Mouse (Mus musculus) T-helper 17 cell (primary cell): ENCODE measurements around the gene Cdip1.
"Not testable (repeated sequence)": the region's sequence is repeated elsewhere in the genome, so short reads cannot be mapped to it uniquely, and the experiment has no call there.

Experiments used
- in situ Hi-C, 2 experiments: fragments of 300-600 bp; cut with MboI, MseI; formaldehyde crosslinking; loops; 1 replicate in 1 of 2; 2 replicates in 1 of 2; pipeline ENCODE4 v1.15.1; 2025; ENCODE audit warnings: high pct_unique_total_duplicates in 2 of 2

The Cdip1 gene

GRCm38 (mm10) chr16:4777171-4777904, 12.8 kb downstream of the Cdip1 start:
- in situ Hi-C loops, result loop anchor here in 1 of 2 experiments (10.0 kb wide), 1 partner anchor 307 kb away; no protein-coding TSS in a partner anchor

- in situ Hi-C loops, result loop anchor here in 1 of 2 experiments (5.0 to 10.0 kb wide), 2 partner anchors 81 to 311 kb away; no protein-coding TSS in a partner anchor
Measured at GRCm38 (mm10) chr16:4773289-4773970, 16.7 kb downstream of the Cdip1 start.

DNA sequence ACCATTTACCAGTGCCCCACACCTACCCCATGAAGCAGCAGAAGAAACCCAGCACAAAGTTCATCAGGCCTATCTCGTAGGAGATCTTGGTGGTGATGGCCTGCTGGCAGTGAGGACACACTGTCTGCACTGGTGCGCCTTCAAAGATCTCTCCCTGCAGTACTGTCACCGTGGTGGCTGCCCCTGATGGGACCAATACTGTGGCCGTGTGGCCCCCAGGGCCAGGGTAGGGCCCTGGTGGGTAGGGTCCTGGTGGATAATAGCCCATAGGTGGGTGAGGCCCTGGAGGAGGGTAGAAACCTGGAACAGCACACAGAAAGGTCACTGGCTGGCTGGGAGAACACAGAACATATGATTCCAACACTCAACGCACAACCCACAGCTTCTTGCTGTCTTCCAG, 21.4 kb downstream of the Cdip1 start:
- in situ Hi-C loops, result loop anchor here (5.0 to 10.0 kb wide), 3 partner anchors 76 to 376 kb away; partner anchors contain the start of gene Sec14l5 (in 1 of the 2)

GRCm38 (mm10) chr16:4767012-4767790, 22.9 kb downstream of the Cdip1 start:
- in situ Hi-C loops, result loop anchor here (5.0 to 10.0 kb wide), 3 partner anchors 75 to 378 kb away; partner anchors contain the start of gene Sec14l5 (in 1 of the 2)

GRCm38 (mm10) chr16:4765852-4766251, 24.2 kb downstream of the Cdip1 start:
- in situ Hi-C loops, result loop anchor here (5.0 to 10.0 kb wide), 3 partner anchors 74 to 379 kb away; partner anchors contain the start of gene Sec14l5 (in 1 of the 2)

DNA sequence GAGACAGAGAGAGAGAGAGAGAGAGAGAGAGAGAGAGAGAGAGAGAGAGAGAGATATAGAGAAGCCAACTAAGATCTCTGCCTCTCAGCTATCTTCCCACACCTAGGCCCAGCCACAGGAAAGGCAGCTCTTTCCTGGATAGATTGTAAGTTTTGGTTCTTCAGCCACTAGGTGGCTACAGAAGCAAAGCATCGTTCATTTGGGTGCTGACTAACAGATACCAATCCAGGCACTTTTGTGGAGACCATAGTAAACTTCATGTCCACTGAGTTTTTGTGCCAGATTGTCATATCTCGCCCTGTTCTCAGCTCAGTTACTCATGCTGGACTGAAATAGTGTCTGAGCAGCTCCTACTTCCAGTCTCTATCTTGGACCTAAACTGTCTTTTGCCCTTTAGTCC, 26.8 kb downstream of the Cdip1 start:
- in situ Hi-C loops, result loop anchor here in 1 of 2 experiments (10.0 kb wide), 1 partner anchor 382 kb away; the partner anchor contains the start of gene Sec14l5

DNA sequence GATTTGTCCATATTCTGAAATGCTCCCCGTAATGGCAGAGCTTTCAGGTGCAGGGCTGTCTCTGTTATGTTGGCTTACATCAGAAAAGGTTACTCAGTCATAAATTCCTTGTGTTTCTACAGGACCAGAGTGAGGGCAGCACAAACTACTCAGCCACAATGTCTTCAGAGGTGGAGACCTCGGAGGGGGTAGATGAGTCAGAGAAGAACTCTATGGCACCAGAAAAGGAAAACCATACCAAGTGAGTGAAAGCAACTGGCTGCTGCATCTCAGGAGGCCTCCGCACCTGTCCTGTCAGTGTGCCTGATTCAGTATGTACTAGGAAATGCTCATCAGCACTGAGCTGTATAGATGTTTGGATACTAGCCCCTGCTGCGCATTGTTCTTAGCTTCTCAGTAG, 27.7 kb downstream of the Cdip1 start:
- in situ Hi-C loops, result loop anchor here in 1 of 2 experiments (10.0 kb wide), 1 partner anchor 382 kb away; the partner anchor contains the start of gene Sec14l5

DNA sequence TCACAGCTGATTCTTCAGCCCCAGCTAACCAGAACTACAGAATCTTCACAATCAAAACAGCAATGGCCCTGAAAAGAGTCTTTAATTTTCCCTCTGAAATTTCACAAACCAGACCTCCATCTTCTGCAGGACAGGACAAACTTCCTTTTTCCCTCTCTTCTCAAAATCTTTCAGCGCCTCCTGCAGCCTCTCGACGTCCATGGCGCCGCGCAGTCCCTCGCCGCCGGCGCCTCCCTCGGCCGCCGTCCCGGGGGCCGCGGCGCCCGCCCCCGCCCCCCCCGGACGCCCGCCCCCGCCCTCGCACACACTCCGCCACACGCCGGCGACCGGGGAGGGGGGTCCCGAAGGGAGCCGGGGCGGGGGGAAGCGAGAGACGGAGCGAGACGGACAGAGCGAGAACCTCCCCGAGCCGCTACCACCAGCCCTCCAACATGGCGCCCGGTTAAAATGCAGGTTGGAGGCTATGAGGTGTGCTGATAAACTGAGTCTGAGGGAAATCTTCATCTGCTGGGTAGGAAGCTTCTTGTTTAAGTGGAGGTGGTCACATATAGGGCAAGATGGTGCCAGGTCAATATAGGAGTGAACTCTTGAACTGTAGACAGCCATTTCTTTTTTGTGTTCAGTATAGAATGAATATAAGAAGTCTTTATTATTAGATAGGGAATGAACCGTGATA, 33.3 kb downstream of the Cdip1 start:
- in situ Hi-C loops, result not testable (repeated sequence)

- in situ Hi-C loops, result no loop called here
Measured at GRCm38 (mm10) chr16:4754045-4754444, 36.0 kb downstream of the Cdip1 start.

DNA sequence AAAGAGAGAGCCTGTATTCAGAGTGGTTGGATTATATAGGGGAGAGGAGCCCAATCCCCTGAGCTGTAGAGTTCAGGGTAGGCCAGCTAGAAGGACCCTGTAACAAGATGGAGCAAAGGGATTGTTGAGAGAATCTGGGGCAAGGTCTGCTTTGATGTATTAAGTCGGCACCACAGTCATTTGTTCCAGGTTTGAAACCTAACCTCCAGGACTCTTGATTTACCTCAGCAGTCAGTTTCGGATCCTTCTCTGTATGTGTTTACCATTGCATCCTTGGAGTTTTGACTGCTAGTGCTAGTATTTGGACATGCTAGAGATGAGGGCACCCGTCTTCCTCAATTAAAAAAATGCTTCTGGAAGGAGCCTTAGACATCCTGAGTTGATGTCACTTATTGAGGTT, 37.9 kb downstream of the Cdip1 start:
- in situ Hi-C loops, result no loop called here

DNA sequence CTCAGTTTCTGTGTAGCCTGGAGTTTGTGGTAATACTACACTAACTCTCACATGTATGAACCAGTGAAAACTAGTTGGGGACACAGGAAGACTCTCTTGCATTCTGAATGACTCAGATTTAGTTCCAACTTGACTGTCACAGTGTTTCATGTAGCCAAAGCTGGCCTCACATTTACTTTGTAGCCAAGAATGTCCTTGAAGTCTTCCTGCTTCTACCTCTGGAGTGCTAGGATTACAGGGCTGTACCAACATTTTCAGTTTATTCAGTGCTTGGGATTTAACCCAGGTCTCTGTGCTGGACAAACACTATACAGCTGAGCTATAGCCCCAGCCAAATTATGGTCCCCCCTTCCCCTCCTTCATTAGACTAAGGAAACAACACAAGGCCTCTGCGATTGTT, 47.9 kb downstream of the Cdip1 start:
- in situ Hi-C loops, result no loop called here

DNA sequence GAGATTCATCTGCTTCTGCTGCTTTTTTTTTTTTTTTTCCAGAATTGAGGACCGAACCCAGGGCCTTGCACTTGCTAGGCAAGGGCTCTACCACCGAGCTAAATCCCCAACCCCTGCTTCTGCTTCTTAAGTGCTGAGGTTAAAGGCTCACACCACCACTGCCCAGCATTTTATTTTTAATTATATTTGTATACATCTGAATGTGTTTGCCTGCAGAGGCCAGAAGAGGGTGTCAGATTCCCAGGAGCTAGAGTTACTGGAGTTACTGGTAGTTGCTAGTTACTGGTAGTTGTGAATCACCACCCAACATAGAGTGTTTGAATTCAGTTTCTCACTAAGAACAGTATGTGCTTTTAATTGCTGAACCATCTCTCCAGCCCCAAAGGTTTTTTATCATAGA, 50.1 kb downstream of the Cdip1 start:
- in situ Hi-C loops, result no loop called here

DNA sequence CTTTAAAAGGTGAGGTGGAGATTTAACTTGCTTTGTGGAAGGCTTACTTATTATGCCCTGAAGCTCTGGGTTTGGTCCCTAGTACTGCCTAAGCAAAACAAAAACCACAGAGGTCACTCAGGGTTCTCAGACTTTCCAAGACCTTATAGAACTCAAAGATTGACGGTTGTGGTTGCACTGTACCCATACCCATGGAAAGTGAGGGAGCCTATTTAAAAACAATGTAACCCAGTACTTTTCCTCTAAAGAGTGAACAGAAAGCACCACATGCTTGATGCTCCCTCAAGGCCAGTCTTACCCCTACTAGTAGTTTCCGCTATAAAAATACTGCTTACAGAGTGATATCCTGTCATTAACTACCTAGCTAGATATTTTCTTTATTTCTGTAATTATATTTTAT, 53.8 kb downstream of the Cdip1 start:
- in situ Hi-C loops, result no loop called here

DNA sequence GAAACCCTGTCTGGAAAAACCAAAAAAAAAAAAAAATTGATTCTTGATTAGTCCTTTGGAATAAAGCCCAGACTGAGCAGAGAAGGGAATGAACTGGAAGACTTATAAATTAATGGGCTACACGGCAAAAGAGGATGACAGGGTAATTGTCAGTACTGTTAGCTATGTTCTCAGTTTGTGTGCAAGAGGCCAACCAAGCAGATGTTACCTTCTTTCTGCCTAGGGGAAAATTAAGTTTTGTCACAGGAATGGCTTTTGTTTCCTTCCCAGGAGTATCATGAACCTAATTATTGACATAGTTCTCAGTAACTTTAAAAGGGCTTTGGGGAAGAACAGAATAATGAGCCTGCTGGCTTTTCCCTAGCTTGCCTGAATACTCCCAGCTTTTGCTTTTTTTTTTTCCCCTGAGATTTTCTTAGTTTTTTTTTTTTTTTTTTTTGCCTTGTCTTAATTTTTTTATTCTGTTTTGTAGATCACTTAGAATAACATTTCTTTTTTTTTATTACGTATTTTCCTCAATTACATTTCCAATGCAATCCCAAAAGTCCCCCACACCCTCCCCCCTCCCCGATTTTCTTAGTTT, 59.2 kb downstream of the Cdip1 start:
- in situ Hi-C loops, result no loop called here

GRCm38 (mm10) chr16:4727963-4728362, 62.1 kb downstream of the Cdip1 start:
- in situ Hi-C loops, result no loop called here

- in situ Hi-C loops, result no loop called here
Measured at GRCm38 (mm10) chr16:4727526-4727925, 62.6 kb downstream of the Cdip1 start.

- in situ Hi-C loops, result no loop called here
Measured at GRCm38 (mm10) chr16:4726528-4727128, 63.5 kb downstream of the Cdip1 start.

- in situ Hi-C loops, result no loop called here
Measured at GRCm38 (mm10) chr16:4725780-4726527, 64.1 kb downstream of the Cdip1 start, which contains the start of gene Hmox2. Hmox2 (plus strand) TSS chr16:4726361.

DNA sequence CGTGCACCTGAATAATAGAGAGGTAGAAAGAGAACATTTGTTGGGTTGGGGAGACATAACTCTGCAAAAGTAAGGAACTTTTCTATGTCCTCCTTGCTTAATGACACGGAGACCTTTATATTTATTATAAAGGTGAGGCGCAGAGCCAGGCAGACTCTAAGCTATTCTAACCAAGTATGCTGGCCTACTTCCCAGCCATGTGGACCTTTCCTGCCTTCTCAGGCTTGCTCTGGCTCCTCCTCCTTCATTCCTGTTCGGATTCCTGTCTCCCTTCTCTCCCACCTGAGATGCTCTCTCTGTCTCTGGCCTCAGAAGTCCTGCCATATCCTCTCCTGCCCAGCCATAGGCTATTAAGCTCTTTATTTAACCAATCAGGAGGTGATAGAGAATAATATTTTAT, 64.8 kb downstream of the Cdip1 start:
- in situ Hi-C loops, result no loop called here

DNA sequence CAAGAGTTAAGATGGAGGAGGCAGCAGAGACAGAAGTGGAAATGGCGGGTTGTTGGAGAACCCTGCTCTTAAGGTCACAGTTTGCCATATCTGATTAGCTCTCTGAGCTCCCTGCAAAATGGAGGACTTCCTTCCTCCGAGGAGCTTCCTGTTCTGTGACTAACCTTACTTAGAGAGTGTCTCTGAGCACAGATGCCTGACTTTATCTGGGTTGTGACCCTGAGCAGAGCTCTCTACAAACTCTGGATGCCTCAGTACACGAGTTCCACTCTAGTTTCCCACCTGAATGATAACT, 67.2 kb downstream of the Cdip1 start:
- in situ Hi-C loops, result no loop called here
